Mouse (Mus musculus) granulocyte monocyte progenitor cell, adult 5-6 weeks (primary cell): ENCODE measurements around the gene Mycbp2. TPM values are rescaled to one million over a fixed set of nuclear protein-coding genes. Genes with fewer than 3 reads are reported as not detected.

ENCODE experiments used
- ATAC-seq: replicated peaks from 2 replicates; pipeline ENCODE4 v1.8.0; 2016; ENCODE audit warnings: mild to moderate bottlenecking, moderate TSS enrichment, inconsistent platforms; ENCODE audit not compliant: poor library complexity, severe bottlenecking
- total RNA-seq, 2 experiments: library from RNA; stranded (forward) in 1 of 2; stranded (reverse) in 1 of 2; fragments of 200-712, 200-1000 nt in 1 of 2; fragments of >200 nt in 1 of 2; fragmentation: Nextera tagmentation in 1 of 2; gene quantifications; 2 replicates each; pipeline ENCODE4 v1.2.3; 2014 to 2017

Mycbp2 gene
- total RNA-seq (2014; fragmentation: Nextera tagmentation) (65.3 and 70.9 TPM in 2 replicates), total RNA-seq (2017) (51.7 and 54.5 TPM in 2 replicates)

GRCm38 (mm10) chr14:103346729-103347505 is at the start of gene Mycbp2:
Mycbp2 (minus strand) TSS chr14:103346814.
- peak; percentile 65 for ATAC-seq

- ATAC-seq = peak; percentile 81
Observed at GRCm38 (mm10) chr14:103392391-103392790, 45.8 kb upstream of the Mycbp2 start.

DNA sequence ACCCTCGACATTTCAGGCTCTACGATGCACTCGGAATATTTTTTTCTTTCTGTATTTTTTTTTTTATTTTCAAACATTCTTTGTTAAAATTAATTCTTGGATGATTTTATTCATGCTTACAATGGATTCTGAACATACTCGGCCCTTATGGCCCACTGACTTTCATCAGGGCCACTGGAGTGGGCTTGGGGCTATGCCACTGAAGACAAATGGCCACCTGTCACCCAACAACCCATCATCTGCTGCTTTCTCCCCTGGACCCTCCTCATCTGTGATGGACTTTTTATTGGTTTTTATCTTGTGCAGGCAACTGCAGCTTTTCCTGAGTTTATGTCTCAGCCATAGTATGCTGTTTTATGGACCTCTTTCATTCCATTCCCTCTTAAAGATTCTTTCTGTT is 40.8 kb upstream of the Mycbp2 start:
- ATAC-seq = no peak

- no peak for ATAC-seq
Observed at GRCm38 (mm10) chr14:103386871-103387270, 40.3 kb upstream of the Mycbp2 start.

GRCm38 (mm10) chr14:103385084-103385610 is 38.5 kb upstream of the Mycbp2 start:
- ATAC-seq = peak; percentile 66

GRCm38 (mm10) chr14:103378703-103379102 is 32.1 kb upstream of the Mycbp2 start:
- ATAC-seq = no peak

DNA sequence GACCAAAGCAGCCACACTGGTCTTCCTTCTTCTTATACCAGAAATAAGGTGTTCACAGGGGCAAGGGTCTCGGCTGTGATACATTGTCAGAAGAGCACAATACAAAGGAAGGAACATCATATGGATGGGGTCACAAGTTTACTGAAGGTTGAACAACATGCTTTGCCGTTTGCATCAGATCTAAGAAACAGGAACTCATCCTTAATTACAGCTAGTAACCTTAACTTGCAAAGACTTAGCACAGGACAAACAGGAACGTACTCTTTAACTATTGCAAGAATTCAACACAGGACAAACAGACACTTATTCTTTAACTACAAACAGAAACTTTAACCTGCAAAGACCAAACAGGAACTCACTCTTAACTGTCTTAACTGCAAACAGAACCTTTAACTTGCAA is 30.2 kb upstream of the Mycbp2 start:
- ATAC-seq = peak; percentile 83

DNA sequence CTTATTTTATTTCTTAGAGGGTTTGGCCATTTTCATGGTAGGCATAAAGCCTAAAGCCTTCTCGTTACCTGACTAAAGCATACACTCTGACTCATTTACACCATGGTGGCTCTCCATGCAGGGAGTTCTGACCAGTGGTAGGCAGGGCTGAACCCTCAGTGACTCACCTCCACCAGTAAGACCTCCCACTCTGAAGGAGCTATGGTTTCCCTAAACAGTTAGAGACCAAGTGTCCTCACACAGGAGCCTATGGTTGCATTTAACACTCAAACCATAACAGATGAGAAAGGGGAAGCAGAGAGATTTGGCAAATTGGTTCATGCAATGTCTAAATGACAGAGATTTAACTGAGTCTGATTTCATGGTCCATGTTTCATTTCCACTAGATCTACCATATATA is 28.9 kb upstream of the Mycbp2 start:
- ATAC-seq = peak; percentile 70

GRCm38 (mm10) chr14:103363199-103363598 is 16.6 kb upstream of the Mycbp2 start:
- ATAC-seq = peak; percentile 97

- no peak for ATAC-seq
Observed at GRCm38 (mm10) chr14:103356066-103356465, 9.5 kb upstream of the Mycbp2 start.

- ATAC-seq = no peak
Observed at GRCm38 (mm10) chr14:103354396-103355352, 8.1 kb upstream of the Mycbp2 start.

DNA sequence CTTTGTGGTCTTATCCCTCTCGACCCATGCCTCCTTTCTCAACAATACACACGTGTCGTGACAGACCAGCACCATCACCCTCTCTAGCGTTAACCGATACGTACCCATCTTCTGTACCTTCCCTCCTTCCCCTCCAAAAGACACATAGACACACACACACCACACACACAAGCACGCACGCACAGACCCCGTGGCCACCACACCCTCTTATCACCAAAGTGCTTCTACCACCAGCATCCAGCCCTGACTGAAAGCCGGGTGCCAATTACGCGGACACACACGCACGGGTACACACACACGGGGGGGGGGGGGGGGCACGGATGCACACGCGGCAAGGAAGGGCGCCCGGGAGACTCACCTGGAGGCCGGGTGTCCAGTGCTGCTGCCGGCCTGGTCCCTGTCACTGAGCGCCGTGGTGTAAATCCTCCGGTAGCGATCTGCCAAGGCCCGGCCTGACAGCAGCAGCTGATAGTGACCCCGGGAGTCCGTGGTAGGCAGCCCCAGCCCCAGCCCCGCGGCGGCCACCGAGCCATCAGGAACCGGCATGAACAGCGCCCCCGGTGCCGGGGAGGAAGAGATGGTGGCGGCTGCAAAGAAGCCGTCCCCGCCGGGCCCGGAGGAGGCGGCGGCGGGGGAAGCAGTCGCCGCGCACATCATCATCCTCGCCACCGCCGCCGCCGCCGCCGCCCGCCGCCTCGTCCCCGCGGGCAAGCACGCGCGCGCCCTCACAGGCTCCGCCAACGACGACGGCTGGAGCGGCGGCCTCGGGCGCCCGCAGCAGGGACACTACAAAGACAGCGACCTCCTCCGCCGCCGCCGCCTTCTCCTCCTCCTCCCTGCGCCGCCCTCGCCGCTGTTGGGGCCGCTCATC is 521 bp downstream of the Mycbp2 start:
- peak; percentile 13 for ATAC-seq

- ATAC-seq = no peak
Observed at GRCm38 (mm10) chr14:103345486-103345857, 1.1 kb downstream of the Mycbp2 start.

DNA sequence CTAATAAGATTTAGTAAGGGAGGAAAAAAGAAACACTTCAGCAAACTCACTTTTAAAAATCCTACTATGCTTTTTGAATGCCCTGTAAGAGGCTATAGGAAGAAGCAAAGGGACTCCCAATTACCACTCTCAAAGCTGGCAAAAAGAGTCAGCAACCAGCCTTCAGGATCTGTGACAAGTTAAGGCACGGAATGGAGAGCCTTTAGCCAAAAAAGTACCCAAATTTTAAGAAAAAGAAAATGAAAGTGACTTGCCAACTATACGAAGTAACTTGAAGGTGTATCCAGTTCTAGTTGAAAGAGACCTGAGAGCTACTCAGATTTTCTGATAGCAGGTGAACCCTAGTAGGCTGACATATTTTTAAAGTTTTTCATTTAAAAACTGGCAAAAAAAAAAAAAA is 1.6 kb downstream of the Mycbp2 start:
- no peak for ATAC-seq

GRCm38 (mm10) chr14:103343791-103344190 is 2.8 kb downstream of the Mycbp2 start:
- ATAC-seq = 0 out of 2 replicates have a peak, but pooled peaks have one; percentile 1

GRCm38 (mm10) chr14:103341385-103342294 is 5.0 kb downstream of the Mycbp2 start:
- ATAC-seq = peak; percentile 28; the same call in 1 of the 2 replicates

- ATAC-seq = no peak
Observed at GRCm38 (mm10) chr14:103312926-103313325, 33.7 kb downstream of the Mycbp2 start.

- ATAC-seq = no peak
Observed at GRCm38 (mm10) chr14:103296227-103296626, 50.4 kb downstream of the Mycbp2 start.

DNA sequence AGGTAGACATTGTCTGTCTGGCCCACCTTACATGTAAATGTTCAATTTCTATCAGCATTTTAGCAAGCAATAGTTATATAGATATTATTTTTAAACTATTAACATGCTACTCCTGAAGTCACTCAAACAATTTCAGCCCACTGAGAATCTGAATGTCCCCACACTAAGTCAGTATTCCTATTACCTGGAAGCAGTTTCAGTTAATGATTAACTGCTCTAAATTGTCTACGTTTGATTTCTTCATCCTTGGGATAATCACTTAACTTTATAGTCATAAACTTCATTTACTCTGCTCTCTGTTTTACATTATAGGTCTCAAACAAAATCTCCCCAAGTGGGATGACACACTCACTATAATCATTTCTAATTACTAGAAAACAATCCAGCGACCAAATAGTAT is 60.0 kb downstream of the Mycbp2 start:
- ATAC-seq = no peak
